Mouse (Mus musculus) CH12.LX (cell line): Measurements from ENCODE around the gene Vill.

Source experiments
- BHLHE40 ChIP-seq: IDR thresholded peaks from 2 replicates; pipeline ENCODE4 v1.6.1; 2011; ENCODE audit warnings: mild to moderate bottlenecking, low read depth, low read length, improper control_type of control experiment
- CHD1 ChIP-seq: IDR thresholded peaks from 2 replicates; pipeline ENCODE4 v1.6.1; 2012; ENCODE audit warnings: low read depth, low read length, improper control_type of control experiment, inconsistent platforms
- CTCF ChIP-seq, 2 experiments: IDR thresholded peaks in 1 of 2; conservative IDR thresholded peaks in 1 of 2; 2 replicates each; pipeline ENCODE4 v1.5.1; 2011 to 2012; ENCODE audit warnings: low read depth in 2 of 2, low read length in 2 of 2, improper control_type of control experiment in 1 of 2, inconsistent platforms in 1 of 2, mild to moderate bottlenecking in 1 of 2, moderate library complexity in 1 of 2
- ELF1 ChIP-seq: IDR thresholded peaks from 2 replicates; pipeline ENCODE4 v1.6.1; 2014; ENCODE audit warnings: low read depth, mild to moderate bottlenecking, inconsistent platforms, low read length, improper control_type of control experiment
- HCFC1 ChIP-seq: IDR thresholded peaks from 2 replicates; pipeline ENCODE4 v1.6.1; 2012; ENCODE audit warnings: low read depth, mild to moderate bottlenecking, inconsistent platforms, low read length, improper control_type of control experiment
- KAT2A ChIP-seq: IDR thresholded peaks from 2 replicates; pipeline ENCODE4 v1.6.1; 2012; ENCODE audit warnings: low read length, improper control_type of control experiment, inconsistent platforms; ENCODE audit not compliant: insufficient replicate concordance
- MAX ChIP-seq: IDR thresholded peaks from 2 replicates; pipeline ENCODE4 v1.6.1; 2011; ENCODE audit warnings: low read length, improper control_type of control experiment
- POLR2A ChIP-seq: IDR thresholded peaks from 2 replicates; pipeline ENCODE4 v1.6.1; 2011; ENCODE audit warnings: low read depth, mild to moderate bottlenecking, improper control_type of control experiment, low read length
- RCOR1 ChIP-seq: conservative IDR thresholded peaks from 2 replicates; pipeline ENCODE4 v1.6.1; 2012; ENCODE audit warnings: low read depth, mild to moderate bottlenecking, inconsistent platforms, low read length, improper control_type of control experiment
- UBTF ChIP-seq: IDR thresholded peaks from 2 replicates; pipeline ENCODE4 v1.6.1; 2012; ENCODE audit warnings: low read depth, mild to moderate bottlenecking, inconsistent platforms, low read length, improper control_type of control experiment, moderate library complexity
- USF2 ChIP-seq: conservative IDR thresholded peaks from 2 replicates; pipeline ENCODE4 v1.6.1; 2011; ENCODE audit warnings: low read depth, low read length, improper control_type of control experiment

GRCm38 (mm10) chr9:119073184-119073895, 20.8 kb downstream of the Vill start:
- TF ChIP-seq CHD1 (no peak), ELF1 (no peak), USF2 (no peak), HCFC1 (no peak), CTCF (conservative IDR thresholded peaks at IDR 0.05 in 1 of 2, IDR thresholded peaks at IDR 0.05 in 1 of 2; ENCODE audit: low read depth in 2 of 2, low read length in 2 of 2) (no peak), KAT2A (no peak), BHLHE40 (no peak), POLR2A (no peak), MAX (no peak), RCOR1 (no peak), UBTF (no peak)
